Mouse (Mus musculus) right cerebral cortex, adult 2 months (tissue): ENCODE data around the gene Bclaf1.
A peak's percentile ranks its signal among the peaks of the same experiment; 100 is the strongest.

ENCODE experiments used
- DNase-seq, 2 experiments: peaks; one replicate each; pipeline ENCODE4 v3.0.0; 2021 to 2022; ENCODE audit warnings: low spot score in 2 of 2

The Bclaf1 gene

GRCm38 (mm10) chr10:20314797-20315196 lies 2.5 kb downstream of the Bclaf1 start:
- no peak for DNase-seq

GRCm38 (mm10) chr10:20317466-20317865 lies 5.2 kb downstream of the Bclaf1 start:
- DNase-seq: no peak

GRCm38 (mm10) chr10:20326226-20326625 lies 14.0 kb downstream of the Bclaf1 start:
- no peak for DNase-seq

- no peak for DNase-seq
Observed at GRCm38 (mm10) chr10:20331262-20331661, 19.0 kb downstream of the Bclaf1 start.

GRCm38 (mm10) chr10:20337872-20338271 lies 25.6 kb downstream of the Bclaf1 start:
- DNase-seq: no peak

- no peak for DNase-seq
Observed at GRCm38 (mm10) chr10:20345736-20346135, 33.5 kb downstream of the Bclaf1 start.

- DNase-seq: peak; percentile 96
Observed at GRCm38 (mm10) chr10:20347285-20348214, 35.3 kb downstream of the Bclaf1 start, which contains the start of gene Mtfr2. Mtfr2 (plus strand) TSS chr10:20347770.

- no peak for DNase-seq
Observed at GRCm38 (mm10) chr10:20348894-20349293, 36.6 kb downstream of the Bclaf1 start.

- no peak for DNase-seq
Observed at GRCm38 (mm10) chr10:20361542-20362449, 49.5 kb downstream of the Bclaf1 start.

GRCm38 (mm10) chr10:20362450-20363118 lies 50.3 kb downstream of the Bclaf1 start:
- no peak for DNase-seq

- DNase-seq: no peak
Observed at GRCm38 (mm10) chr10:20372046-20372445, 59.8 kb downstream of the Bclaf1 start.

GRCm38 (mm10) chr10:20377621-20378020 lies 65.4 kb downstream of the Bclaf1 start:
- DNase-seq: no peak

GRCm38 (mm10) chr10:20379071-20379735 lies 66.9 kb downstream of the Bclaf1 start:
- DNase-seq: no peak

GRCm38 (mm10) chr10:20380798-20381197 lies 68.5 kb downstream of the Bclaf1 start:
- DNase-seq: peak; percentile 38 to 45

- DNase-seq: no peak
Observed at GRCm38 (mm10) chr10:20381352-20381751, 69.1 kb downstream of the Bclaf1 start.

GRCm38 (mm10) chr10:20382807-20383419 lies 70.6 kb downstream of the Bclaf1 start:
- no peak for DNase-seq

- DNase-seq: no peak
Observed at GRCm38 (mm10) chr10:20390568-20390967, 78.3 kb downstream of the Bclaf1 start.
